Mouse (Mus musculus): Measurements from ENCODE around the gene Kcns3. TPM values are rescaled to one million over a fixed set of nuclear protein-coding genes. Genes with fewer than 3 reads are reported as not detected.

The Kcns3 gene
- 0.08 and 0.12 TPM in 2 replicates for polyA plus RNA-seq (2012; rRNA removed)

GRCm38 (mm10) chr12:11151015-11151414, at the start of gene Kcns3:
Gene Kcns3, minus strand, starts transcription at chr12:11151056.

Other genes starting within 250 kb of the Kcns3 start
- gene Msgn1, start 57.9 kb upstream of the Kcns3 start, polyA plus RNA-seq (2012; rRNA removed): not detected in 2 replicates
- gene Gen1, start 114.7 kb upstream of the Kcns3 start, polyA plus RNA-seq (2012; rRNA removed): 2.1 and 2.2 TPM in 2 replicates
- gene Smc6, start 114.8 kb upstream of the Kcns3 start, polyA plus RNA-seq (2012; rRNA removed): 12.6 and 14.6 TPM in 2 replicates

Data from liver, embryonic 18 days (tissue).